Mouse (Mus musculus) thymus, adult 2 months (tissue): Measurements from ENCODE around the gene Grhl3. TPM values are rescaled to one million over a fixed set of nuclear protein-coding genes. Genes with fewer than 3 reads are reported as not detected.
A peak's percentile ranks its signal among the peaks of the same experiment; 100 is the strongest.

Experiments
- DNase-seq: peaks from one replicate; pipeline ENCODE4 v3.0.0; 2021
- H3K27ac ChIP-seq: fragments of 200-500 bp; 2 replicates; pipeline ENCODE4 v1.5.1; 2012; ENCODE audit warnings: low read length, control low read depth; ENCODE audit not compliant: control insufficient read depth, insufficient read depth
- H3K27me3 ChIP-seq: fragments of 200-500 bp; 2 replicates; pipeline ENCODE4 v1.6.1; 2012; ENCODE audit warnings: mild to moderate bottlenecking, low read length, moderate library complexity, mixed read lengths; ENCODE audit not compliant: control insufficient read depth, insufficient read depth
- H3K36me3 ChIP-seq: fragments of 200-500 bp; 2 replicates; pipeline ENCODE4 v1.6.1; 2012; ENCODE audit warnings: mild to moderate bottlenecking, low read length, moderate library complexity; ENCODE audit not compliant: control insufficient read depth, insufficient read depth
- H3K4me1 ChIP-seq: fragments of 200-500 bp; replicated peaks from 2 replicates; pipeline ENCODE4 v1.6.1; 2012; ENCODE audit warnings: low read length; ENCODE audit not compliant: control insufficient read depth, insufficient read depth
- H3K4me3 ChIP-seq: fragments of 200-500 bp; 2 replicates; pipeline ENCODE4 v1.5.1; 2012; ENCODE audit warnings: mild to moderate bottlenecking, low read length, control low read depth, moderate library complexity; ENCODE audit not compliant: control insufficient read depth, insufficient read depth
- CTCF ChIP-seq: fragments of 200-500 bp; IDR thresholded peaks from 2 replicates; pipeline ENCODE4 v1.5.1; 2012; ENCODE audit warnings: mild to moderate bottlenecking, control low read depth, low read length, moderate library complexity, borderline replicate concordance; ENCODE audit not compliant: control insufficient read depth, poor library complexity, insufficient read depth; ENCODE audit errors: extremely low read depth
- POLR2A ChIP-seq: fragments of 200-500 bp; IDR thresholded peaks from 2 replicates; pipeline ENCODE4 v1.6.1; 2012; ENCODE audit warnings: mild to moderate bottlenecking, low read length, control low read depth, moderate library complexity; ENCODE audit not compliant: control insufficient read depth, poor library complexity, insufficient read depth; ENCODE audit errors: extremely low read depth
- WGBS: fragments of 180-500 bp; shearing (Covaris S2); methylation state at CpG from one replicate; pipeline ENCODE4 v1.1.7; 2018; 5-methylcytosine and 5-hydroxymethylcytosine counted together
- polyA plus RNA-seq: library from polyadenylated mRNA; depleted of rRNA; stranded (reverse); fragments of >200 nt; gene quantifications from 2 replicates; pipeline ENCODE4 v1.2.3, GENCODE M21; 2012

Gene Grhl3
- polyA plus RNA-seq, 1 experiment, result 0.80 TPM

DNA sequence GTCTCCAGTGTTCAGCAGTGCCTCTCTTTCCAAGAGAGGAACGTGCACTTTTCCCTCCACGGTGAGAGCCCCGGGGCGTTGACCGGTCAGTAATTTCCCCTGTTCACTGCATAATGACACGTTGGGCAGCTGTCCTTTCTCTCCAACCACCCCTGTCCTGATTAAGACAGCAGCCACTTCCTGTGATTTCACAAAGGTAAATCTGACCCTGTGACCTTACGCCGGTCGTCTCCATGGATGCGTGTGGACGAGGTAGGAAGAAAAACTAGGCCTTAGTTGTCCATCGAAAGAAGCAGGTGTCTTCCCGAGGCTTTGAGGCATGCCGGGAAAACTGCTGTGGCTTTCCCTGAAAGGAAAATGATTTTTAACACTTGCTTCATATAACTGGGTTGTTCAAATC is 58.5 kb downstream of the Grhl3 start:
- DNase-seq, result no peak
- no peak for TF ChIP-seq CTCF
- no peak for TF ChIP-seq POLR2A
- Histone ChIP-seq H3K27me3 (no peaks in the 10 kb centered on the region), H3K4me3 (no peak overlapping the region), H3K4me1 (no peaks in the 10 kb centered on the region), H3K27ac (no peak overlapping the region), H3K36me3 (no peaks in the 10 kb centered on the region)
- WGBS, result 93% methylated on average over 14 of the region's 14 CpGs

DNA sequence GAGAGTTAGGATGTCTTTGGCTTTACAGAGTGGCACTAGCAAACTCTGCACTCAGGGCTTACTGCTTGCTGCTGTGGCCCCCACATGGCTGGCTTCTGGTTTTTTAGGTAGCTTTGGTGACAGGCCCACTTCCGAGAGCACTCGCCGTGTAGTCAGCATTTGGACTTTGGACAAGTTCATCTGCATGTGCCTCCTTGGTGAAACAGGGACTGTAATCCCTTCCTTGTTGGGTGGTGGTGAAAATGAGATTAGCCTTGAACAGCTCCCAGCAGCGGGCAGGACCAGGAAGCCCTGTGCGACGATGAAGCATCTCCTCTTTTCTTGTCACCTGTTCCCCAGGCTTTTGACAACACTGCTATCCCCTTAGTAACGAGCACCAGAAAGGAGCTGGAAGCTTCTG is 59.6 kb downstream of the Grhl3 start:
- H3K36me3 ChIP-seq, result no peaks in the 10 kb centered on the region
- H3K27me3 ChIP-seq, result no peaks in the 10 kb centered on the region
- H3K4me1 ChIP-seq, result no peaks in the 10 kb centered on the region
- no peak for TF ChIP-seq POLR2A
- no peak for TF ChIP-seq CTCF
- DNase-seq, result no peak
- WGBS, result 93% methylated on average over 7 of the region's 7 CpGs
- no peak overlapping the region for H3K27ac ChIP-seq
- H3K4me3 ChIP-seq, result no peak overlapping the region

DNA sequence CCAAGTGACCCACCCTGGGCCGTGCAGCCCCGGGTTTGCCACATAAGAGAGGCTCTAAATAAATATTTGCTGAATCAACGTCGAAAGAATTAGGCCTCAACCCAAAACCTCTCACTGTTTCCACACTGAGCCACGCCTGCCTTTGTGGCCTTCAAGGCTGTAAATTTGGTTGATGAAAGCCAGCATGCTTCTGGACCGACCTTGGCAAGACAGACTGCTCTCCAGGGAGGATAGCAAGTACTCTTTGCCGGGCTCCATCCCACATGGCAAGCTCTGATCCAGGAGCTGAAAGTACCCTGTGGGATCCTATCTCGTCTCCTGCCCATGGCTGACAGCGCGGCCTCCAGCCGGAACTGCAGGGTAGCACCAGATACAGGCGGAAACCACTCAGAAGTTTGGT is 63.9 kb downstream of the Grhl3 start:
- WGBS, result 87% methylated on average over 12 of the region's 12 CpGs
- H3K27ac ChIP-seq, result no peak overlapping the region
- TF ChIP-seq CTCF (no peak), POLR2A (no peak)
- no peaks in the 10 kb centered on the region for H3K27me3 ChIP-seq
- no peaks in the 10 kb centered on the region for H3K36me3 ChIP-seq
- H3K4me1 ChIP-seq, result peaks cover 2% of the 10 kb centered on the region
- H3K4me3 ChIP-seq, result no peak overlapping the region
- no peak for DNase-seq

DNA sequence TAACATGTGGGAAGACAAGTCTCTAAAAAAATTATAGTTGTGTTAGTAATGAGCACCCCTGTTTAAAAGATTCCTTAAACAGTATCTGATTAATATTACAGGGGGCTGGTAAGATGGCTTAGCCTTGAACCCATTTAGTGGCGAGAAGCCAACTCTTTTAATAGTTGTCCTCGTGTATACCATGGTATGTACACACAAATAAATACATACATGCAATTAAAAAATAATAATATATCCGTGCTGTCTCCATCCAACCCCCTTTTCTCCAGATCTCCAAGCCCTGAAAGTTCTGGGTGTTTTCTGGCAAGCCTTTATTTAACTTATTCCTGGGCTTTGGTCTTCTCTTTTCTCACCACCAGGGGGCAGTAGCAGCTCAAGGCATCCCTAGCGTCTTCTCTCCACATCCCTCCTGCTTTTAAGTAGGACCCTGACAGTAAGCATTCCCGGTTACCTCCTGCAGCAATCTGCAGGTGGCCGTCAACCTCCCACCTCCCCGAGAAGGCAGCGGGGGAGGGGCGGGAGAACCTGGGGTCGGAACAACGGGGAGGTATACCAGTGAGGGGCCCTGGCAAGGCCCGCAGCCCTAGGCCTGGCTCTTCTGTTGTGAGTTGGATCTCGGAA is 64.9 kb downstream of the Grhl3 start:
- Histone ChIP-seq H3K27me3 (no peaks in the 10 kb centered on the region), H3K36me3 (no peaks in the 10 kb centered on the region), H3K4me3 (no peak overlapping the region), H3K27ac (no peak overlapping the region), H3K4me1 (peaks cover 2% of the 10 kb centered on the region)
- WGBS, result 37% methylated on average over 13 of the region's 13 CpGs
- DNase-seq, result peak; percentile 57
- no peak for TF ChIP-seq POLR2A
- TF ChIP-seq CTCF, result peak; percentile 58; the same call in 1 of the 2 replicates

DNA sequence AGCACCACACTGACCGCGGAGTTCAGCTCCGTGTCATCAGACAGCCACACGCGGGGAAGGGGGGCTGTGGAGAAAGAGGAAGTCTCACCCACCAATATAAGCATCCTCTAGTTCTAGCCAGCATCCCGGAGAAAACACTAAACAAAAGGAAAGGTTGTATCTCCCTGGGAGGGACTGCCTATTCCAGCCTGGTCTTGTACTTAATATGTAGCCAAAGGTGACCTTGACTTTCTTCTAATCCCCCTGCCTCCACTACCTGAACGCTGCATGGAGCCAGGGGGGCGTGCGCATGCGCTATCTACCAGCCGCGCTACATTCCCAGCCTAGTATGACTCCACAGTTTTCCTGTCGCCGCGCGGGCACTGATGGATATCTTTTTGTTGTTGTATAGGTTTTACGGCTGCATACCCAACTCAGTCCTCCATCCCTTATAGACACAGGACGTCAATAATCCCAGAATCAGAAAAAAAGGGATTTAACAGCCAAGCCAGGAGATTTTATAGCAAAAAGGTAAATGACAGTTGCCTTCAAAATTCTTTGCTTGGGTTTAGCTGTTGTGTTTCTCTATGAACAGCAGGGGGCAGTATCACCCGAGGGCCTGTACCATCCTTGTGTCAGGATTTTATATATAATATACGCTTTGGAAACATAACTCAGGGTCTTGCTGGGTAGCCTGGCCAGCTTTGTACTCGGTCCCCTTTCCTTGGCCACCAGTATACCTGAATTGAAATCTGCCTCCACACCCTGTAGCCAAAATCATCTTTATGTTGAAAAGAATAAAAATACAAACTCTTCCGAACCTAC is 65.7 kb downstream of the Grhl3 start:
- DNase-seq, result peak; percentile 26
- H3K27ac ChIP-seq, result no peak overlapping the region
- H3K27me3 ChIP-seq, result no peaks in the 10 kb centered on the region
- no peak for TF ChIP-seq CTCF
- TF ChIP-seq POLR2A, result no peak
- WGBS, result 13% methylated on average over 22 of the region's 22 CpGs
- H3K36me3 ChIP-seq, result no peaks in the 10 kb centered on the region
- no peak overlapping the region for H3K4me3 ChIP-seq
- peaks cover 2% of the 10 kb centered on the region for H3K4me1 ChIP-seq

DNA sequence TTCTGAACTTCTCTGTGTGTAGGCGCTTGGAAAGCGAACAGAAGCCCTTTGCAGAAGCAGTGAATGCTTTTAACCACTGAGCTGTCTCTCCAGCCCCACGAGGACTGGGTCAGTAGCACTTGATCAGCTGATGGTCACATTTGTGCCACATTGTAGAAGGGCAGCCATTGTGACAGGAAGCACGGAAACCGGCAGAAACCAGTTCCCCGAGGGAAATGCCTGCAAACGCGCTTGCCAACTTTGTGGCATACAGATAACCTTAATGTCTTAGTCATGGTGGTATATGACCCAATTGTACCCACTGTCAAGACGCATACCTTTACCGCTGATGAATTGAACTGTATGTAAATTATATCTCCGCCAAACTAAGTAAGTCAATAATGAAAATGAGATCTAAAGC is 67.6 kb downstream of the Grhl3 start:
- Histone ChIP-seq H3K27me3 (no peaks in the 10 kb centered on the region), H3K27ac (no peak overlapping the region), H3K4me3 (no peak overlapping the region), H3K36me3 (no peaks in the 10 kb centered on the region), H3K4me1 (peaks cover 5% of the 10 kb centered on the region)
- no peak for DNase-seq
- 37% methylated on average over 11 of the region's 11 CpGs for WGBS
- TF ChIP-seq POLR2A, result no peak
- TF ChIP-seq CTCF, result no peak
